Mouse (Mus musculus) hindbrain, embryonic 15.5 days (tissue): ENCODE results near the gene Gtpbp1. TPM values are rescaled to one million over a fixed set of nuclear protein-coding genes. Genes with fewer than 3 reads are reported as not detected.

Source experiments
- ATAC-seq: fragments of 200-750 bp; cut with Nextera tagmentation; 2 replicates; pipeline ENCODE4 v1.8.0; 2017; ENCODE audit warnings: low read depth, moderate number of reproducible peaks, moderate TSS enrichment; ENCODE audit not compliant: low FRiP score
- H3K27ac ChIP-seq: fragments of 300-500 bp; sonication (generic); replicated peaks from 2 replicates; pipeline ENCODE4 v1.5.1; 2015; ENCODE audit warnings: mild to moderate bottlenecking, inconsistent platforms
- H3K27me3 ChIP-seq: fragments of 300-500 bp; sonication (generic); 2 replicates; pipeline ENCODE4 v1.6.1; 2015; ENCODE audit warnings: control low read depth, inconsistent platforms
- H3K36me3 ChIP-seq: fragments of 300-500 bp; sonication (generic); 2 replicates; pipeline ENCODE4 v1.6.1; 2015; ENCODE audit warnings: control low read depth, inconsistent platforms
- H3K4me1 ChIP-seq: fragments of 300-500 bp; sonication (generic); replicated peaks from 2 replicates; pipeline ENCODE4 v1.6.1; 2015; ENCODE audit warnings: control low read depth, inconsistent platforms
- H3K4me2 ChIP-seq: fragments of 300-500 bp; sonication (generic); 2 replicates; pipeline ENCODE4 v1.6.1; 2015; ENCODE audit warnings: moderate library complexity, mild to moderate bottlenecking, inconsistent platforms
- H3K4me3 ChIP-seq: fragments of 300-500 bp; sonication (generic); 2 replicates; pipeline ENCODE4 v1.5.1; 2015; ENCODE audit warnings: mild to moderate bottlenecking, inconsistent platforms
- H3K9ac ChIP-seq: fragments of 300-500 bp; sonication (generic); 2 replicates; pipeline ENCODE4 v1.6.1; 2015; ENCODE audit warnings: inconsistent platforms
- H3K9me3 ChIP-seq: fragments of 300-500 bp; sonication (generic); 2 replicates; pipeline ENCODE4 v1.6.1; 2016; ENCODE audit warnings: control low read depth, inconsistent platforms
- WGBS: fragments of 180-500 bp; shearing (Covaris S2); methylation state at CpG from one replicate; pipeline ENCODE4 v1.1.7; 2015; 5-methylcytosine and 5-hydroxymethylcytosine counted together
- polyA plus RNA-seq: library from polyadenylated mRNA; unstranded; fragments of >200 nt; fragmentation: Nextera tagmentation; extraction: Ambion mirVana; gene quantifications from 2 replicates; pipeline ENCODE4 v1.2.1, GENCODE M21; 2015

The Gtpbp1 gene
- polyA plus RNA-seq, 1 experiment from 2014 or later, result 50.1 TPM

GRCm38 (mm10) chr15:79763001-79763400 lies 72.4 kb downstream of the Gtpbp1 start:
- Histone ChIP-seq H3K4me2 (no peak overlapping the region), H3K27ac (no peak overlapping the region), H3K9me3 (no peaks in the 10 kb centered on the region), H3K9ac (no peak overlapping the region), H3K4me3 (no peak overlapping the region), H3K36me3 (peaks cover 14% of the 10 kb centered on the region), H3K4me1 (peaks cover 30% of the 10 kb centered on the region; the same call in 1 of the 2 replicates), H3K27me3 (no peaks in the 10 kb centered on the region)
- no peak for ATAC-seq
- 90% methylated on average over 9 of the region's 9 CpGs for WGBS

- Histone ChIP-seq H3K9me3 (no peaks in the 10 kb centered on the region), H3K27me3 (no peaks in the 10 kb centered on the region), H3K4me1 (peaks cover 33% of the 10 kb centered on the region; the same call in 1 of the 2 replicates), H3K4me3 (no peak overlapping the region), H3K4me2 (no peak overlapping the region), H3K36me3 (peaks cover 14% of the 10 kb centered on the region), H3K27ac (no peak overlapping the region), H3K9ac (no peak overlapping the region)
- ATAC-seq, result no peak
- WGBS, result 84% methylated on average over 7 of the region's 7 CpGs
Measured at GRCm38 (mm10) chr15:79763601-79764246, 73.1 kb downstream of the Gtpbp1 start.

- H3K27me3 ChIP-seq, result no peaks in the 10 kb centered on the region
- H3K9me3 ChIP-seq, result no peaks in the 10 kb centered on the region
- WGBS, result 84% methylated on average over 11 of the region's 11 CpGs
- H3K4me3 ChIP-seq, result no peak overlapping the region
- peaks cover 14% of the 10 kb centered on the region for H3K36me3 ChIP-seq
- H3K27ac ChIP-seq, result no peak overlapping the region
- H3K4me2 ChIP-seq, result no peak overlapping the region
- H3K9ac ChIP-seq, result no peak overlapping the region
- ATAC-seq, result no peak
- peaks cover 33% of the 10 kb centered on the region; the same call in 1 of the 2 replicates for H3K4me1 ChIP-seq
Measured at GRCm38 (mm10) chr15:79764539-79765267, 74.1 kb downstream of the Gtpbp1 start.

- WGBS, result 68% methylated on average over 2 of the region's 2 CpGs
- Histone ChIP-seq H3K27me3 (no peaks in the 10 kb centered on the region), H3K36me3 (peaks cover 14% of the 10 kb centered on the region), H3K27ac (no peak overlapping the region), H3K4me1 (peaks cover 36% of the 10 kb centered on the region; the same call in 1 of the 2 replicates), H3K4me2 (no peak overlapping the region), H3K9me3 (no peaks in the 10 kb centered on the region), H3K4me3 (no peak overlapping the region), H3K9ac (no peak overlapping the region)
- no peak for ATAC-seq
Measured at GRCm38 (mm10) chr15:79765361-79765760, 74.7 kb downstream of the Gtpbp1 start.

- H3K4me3 ChIP-seq, result no peak overlapping the region
- H3K27me3 ChIP-seq, result no peaks in the 10 kb centered on the region
- H3K4me1 ChIP-seq, result peaks cover 43% of the 10 kb centered on the region
- no peak overlapping the region for H3K27ac ChIP-seq
- H3K9me3 ChIP-seq, result no peaks in the 10 kb centered on the region
- H3K4me2 ChIP-seq, result no peak overlapping the region
- H3K36me3 ChIP-seq, result peaks cover 14% of the 10 kb centered on the region
- no peak for ATAC-seq
- WGBS, result 71% methylated on average over 10 of the region's 10 CpGs
- no peak overlapping the region for H3K9ac ChIP-seq
Measured at GRCm38 (mm10) chr15:79766168-79766567, 75.5 kb downstream of the Gtpbp1 start.

GRCm38 (mm10) chr15:79766586-79767071 lies 76.0 kb downstream of the Gtpbp1 start:
- WGBS, result 80% methylated on average over 10 of the region's 10 CpGs
- H3K9ac ChIP-seq, result no peak overlapping the region
- no peak overlapping the region for H3K4me2 ChIP-seq
- H3K9me3 ChIP-seq, result no peaks in the 10 kb centered on the region
- H3K4me1 ChIP-seq, result peaks cover 48% of the 10 kb centered on the region
- ATAC-seq, result no peak
- H3K4me3 ChIP-seq, result no peak overlapping the region
- 0 out of 2 replicates have a peak overlapping the region, but pooled peaks have one; percentile 11 for H3K27ac ChIP-seq
- peaks cover 12% of the 10 kb centered on the region for H3K36me3 ChIP-seq
- no peaks in the 10 kb centered on the region for H3K27me3 ChIP-seq

- no peak for ATAC-seq
Measured at GRCm38 (mm10) chr15:79767327-79767961, 76.8 kb downstream of the Gtpbp1 start.

GRCm38 (mm10) chr15:79768302-79768701 lies 77.7 kb downstream of the Gtpbp1 start:
- H3K27me3 ChIP-seq, result no peaks in the 10 kb centered on the region
- no peak overlapping the region for H3K27ac ChIP-seq
- no peak overlapping the region for H3K4me3 ChIP-seq
- WGBS, result 54% methylated on average over 6 of the region's 6 CpGs
- no peak for ATAC-seq
- no peak overlapping the region for H3K9ac ChIP-seq
- no peak overlapping the region for H3K4me2 ChIP-seq
- peaks cover 58% of the 10 kb centered on the region for H3K4me1 ChIP-seq
- peaks cover under 1% of the 10 kb centered on the region for H3K36me3 ChIP-seq
- H3K9me3 ChIP-seq, result no peaks in the 10 kb centered on the region

More at GRCm38 (mm10) chr15:79767327-79767961, 76.8 kb downstream of the Gtpbp1 start:
- WGBS, result 73% methylated on average over 16 of the region's 16 CpGs
- H3K36me3 ChIP-seq, result peaks cover 9% of the 10 kb centered on the region
- H3K4me2 ChIP-seq, result no peak overlapping the region
- no peaks in the 10 kb centered on the region for H3K27me3 ChIP-seq
- no peak overlapping the region for H3K4me3 ChIP-seq
- H3K4me1 ChIP-seq, result peaks cover 50% of the 10 kb centered on the region
- H3K9ac ChIP-seq, result no peak overlapping the region
- H3K27ac ChIP-seq, result no peak overlapping the region
- H3K9me3 ChIP-seq, result no peaks in the 10 kb centered on the region

- WGBS, result 66% methylated on average over 21 of the region's 21 CpGs
- H3K9ac ChIP-seq, result no peak overlapping the region
Measured at GRCm38 (mm10) chr15:79770629-79771240, 80.1 kb downstream of the Gtpbp1 start.

More at GRCm38 (mm10) chr15:79770629-79771240, 80.1 kb downstream of the Gtpbp1 start:
- H3K4me1 ChIP-seq, result peaks cover 54% of the 10 kb centered on the region
- H3K36me3 ChIP-seq, result no peaks in the 10 kb centered on the region
- no peak overlapping the region for H3K4me2 ChIP-seq
- no peaks in the 10 kb centered on the region for H3K27me3 ChIP-seq
- no peak overlapping the region for H3K4me3 ChIP-seq
- H3K27ac ChIP-seq, result no peak overlapping the region
- no peak for ATAC-seq
- no peaks in the 10 kb centered on the region for H3K9me3 ChIP-seq
